Mouse (Mus musculus): Measurements from ENCODE around the gene Treh.

GRCm38 (mm10) chr9:44722575-44722974 lies 49.5 kb downstream of the Treh start:
- TF ChIP-seq CTCF (conservative IDR thresholded peaks at IDR 0.05; ENCODE audit: insufficient read depth, insufficient read length, low read depth, low read length) (no peak), POLR2A (IDR thresholded peaks at IDR 0.05; ENCODE audit: low read depth, low read length) (no peak)

Data from kidney, adult 2 months (tissue).